Mouse (Mus musculus) lung, postnatal 10 days (tissue): ENCODE results near the gene Slc2a2.
"Not testable (repeated sequence)": the region's sequence is repeated elsewhere in the genome, so short reads cannot be mapped to it uniquely, and the experiment has no call there.

Source experiments
- DNase-seq: peaks from one replicate; pipeline ENCODE4 v3.0.0; 2021

The Slc2a2 gene

GRCm38 (mm10) chr3:28736981-28737380, 39.3 kb downstream of the Slc2a2 start:
- no peak for DNase-seq

GRCm38 (mm10) chr3:28740353-28740752, 42.6 kb downstream of the Slc2a2 start:
- no peak for DNase-seq

GRCm38 (mm10) chr3:28743251-28743650, 45.5 kb downstream of the Slc2a2 start:
- no peak for DNase-seq

- DNase-seq, result peak; percentile 91
Measured at GRCm38 (mm10) chr3:28745835-28746483, 48.3 kb downstream of the Slc2a2 start.

- no peak for DNase-seq
Measured at GRCm38 (mm10) chr3:28748151-28748550, 50.4 kb downstream of the Slc2a2 start.

- DNase-seq, result no peak
Measured at GRCm38 (mm10) chr3:28748956-28749355, 51.3 kb downstream of the Slc2a2 start.

- no peak for DNase-seq
Measured at GRCm38 (mm10) chr3:28755477-28755876, 57.8 kb downstream of the Slc2a2 start.

- DNase-seq, result no peak
Measured at GRCm38 (mm10) chr3:28761225-28761789, 63.6 kb downstream of the Slc2a2 start.

- DNase-seq, result peak; percentile 29
Measured at GRCm38 (mm10) chr3:28766935-28767334, 69.2 kb downstream of the Slc2a2 start.

- no peak for DNase-seq
Measured at GRCm38 (mm10) chr3:28768222-28768621, 70.5 kb downstream of the Slc2a2 start.

GRCm38 (mm10) chr3:28772919-28773318, 75.2 kb downstream of the Slc2a2 start:
- not testable (repeated sequence) for DNase-seq

- DNase-seq, result no peak
Measured at GRCm38 (mm10) chr3:28775361-28775760, 77.7 kb downstream of the Slc2a2 start.

GRCm38 (mm10) chr3:28775958-28776357, 78.3 kb downstream of the Slc2a2 start:
- DNase-seq, result no peak

- no peak for DNase-seq
Measured at GRCm38 (mm10) chr3:28776491-28776890, 78.8 kb downstream of the Slc2a2 start.

- no peak for DNase-seq
Measured at GRCm38 (mm10) chr3:28780511-28780910, 82.8 kb downstream of the Slc2a2 start.
